ENCODE assay signal across 8 mouse cellular contexts in genomic region chr11:22671791-22672490, GRCm38 (mm10).
A peak's percentile ranks its signal among the peaks of the same experiment; 100 is the strongest.
DNase-seq lines count a peak whose midpoint lies in the region; ATAC-seq lines count a peak whose summit lies in the region.

No protein-coding gene starts in this region.

- H3K27me3 ChIP-seq in lung, embryonic 16.5 days (ENCODE audit: control insufficient read depth, insufficient read depth, low read depth, low read length) = no peaks in the 10 kb centered on the region
- H3K27me3 ChIP-seq in embryonic facial prominence, embryonic 12.5 days = no peaks in the 10 kb centered on the region

- ATAC-seq in lung, embryonic 16.5 days (ENCODE audit: low read depth) = 0 out of 2 replicates have a peak, but pooled peaks have one; percentile 45
- peak; percentile 79; the same call in 1 of the 2 replicates for ATAC-seq in embryonic facial prominence, embryonic 12.5 days (ENCODE audit: insufficient number of reproducible peaks, insufficient read depth, low FRiP score, low TSS enrichment)
- no peak for ATAC-seq in CD4-positive, CD25-positive, alpha-beta regulatory T cell, adult 4 months

- H3K27ac ChIP-seq in lung, embryonic 16.5 days (ENCODE audit: low read length) = no peak overlapping the region
- H3K27ac ChIP-seq in embryonic facial prominence, embryonic 12.5 days = no peak overlapping the region

- H3K36me3 ChIP-seq in lung, embryonic 16.5 days (ENCODE audit: control insufficient read depth, insufficient read depth, low read length) = no peaks in the 10 kb centered on the region
- no peaks in the 10 kb centered on the region for H3K36me3 ChIP-seq in embryonic facial prominence, embryonic 12.5 days

- H3K4me3 ChIP-seq in lung, embryonic 16.5 days (ENCODE audit: low read length) = no peak overlapping the region
- H3K4me3 ChIP-seq in embryonic facial prominence, embryonic 12.5 days = no peak overlapping the region

- no peak overlapping the region for H3K4me2 ChIP-seq in lung, embryonic 16.5 days (ENCODE audit: low read depth, low read length)
- H3K4me2 ChIP-seq in embryonic facial prominence, embryonic 12.5 days (replicated peaks) = no peak overlapping the region

- H3K9ac ChIP-seq in lung, embryonic 16.5 days (ENCODE audit: low read length) = no peak overlapping the region
- H3K9ac ChIP-seq in embryonic facial prominence, embryonic 12.5 days = no peak overlapping the region

- no peak for DNase-seq in lung, postnatal 10 days
- peak; percentile 32 for DNase-seq in layer of hippocampus, postnatal 36 days
- peak; percentile 34 to 56 for DNase-seq in right cerebral cortex, adult 2 months (ENCODE audit: low spot score in 2 of 2)
- no peak for DNase-seq in testis, postnatal 10 days (ENCODE audit: low spot score)
- no peak for DNase-seq in kidney, postnatal 14 days

- H3K9me3 ChIP-seq in lung, embryonic 16.5 days (ENCODE audit: control insufficient read depth, low read length) = no peaks in the 10 kb centered on the region
- no peaks in the 10 kb centered on the region for H3K9me3 ChIP-seq in embryonic facial prominence, embryonic 12.5 days

- WGBS in lung, embryonic 16.5 days = 35% methylated on average over 5 of the region's 5 CpGs
- 46% methylated on average over 5 of the region's 5 CpGs for WGBS in embryonic facial prominence, embryonic 12.5 days

- H3K4me1 ChIP-seq in lung, embryonic 16.5 days (replicated peaks; ENCODE audit: control insufficient read depth, insufficient read depth, low read length) = no peaks in the 10 kb centered on the region
- no peaks in the 10 kb centered on the region; the same call in 1 of the 2 replicates for H3K4me1 ChIP-seq in embryonic facial prominence, embryonic 12.5 days

Comparison
In these comparisons a context has a peak if more than half of its experiments do, and no peak if none do; other contexts are left out.
1. DNase-seq: peak in layer of hippocampus, postnatal 36 days (2 of 2) and right cerebral cortex, adult 2 months (2 of 2); none in lung, postnatal 10 days (single experiment), testis, postnatal 10 days (single experiment) and kidney, postnatal 14 days (single experiment).